Mouse (Mus musculus) forebrain, postnatal 0 days (tissue): ENCODE measurements around the gene Ldlrad3. TPM values are rescaled to one million over a fixed set of nuclear protein-coding genes. Genes with fewer than 3 reads are reported as not detected.

ENCODE experiments used
- ATAC-seq: fragments of 200-750 bp; cut with Nextera tagmentation; 2 replicates; pipeline ENCODE4 v1.8.0; 2017; ENCODE audit warnings: mild to moderate bottlenecking, moderate library complexity
- DNase-seq: peaks from one replicate; pipeline ENCODE4 v3.0.0-alpha.2; 2015
- H3K27ac ChIP-seq: fragments of 300-500 bp; sonication (generic); 2 replicates; pipeline ENCODE4 v1.5.1; 2014; ENCODE audit warnings: low read depth, mild to moderate bottlenecking, antibody characterized with exemption, low read length, moderate library complexity, mixed read lengths
- H3K27me3 ChIP-seq: fragments of 300-500 bp; sonication (generic); 2 replicates; pipeline ENCODE4 v1.6.1; 2014; ENCODE audit warnings: mild to moderate bottlenecking, low read length, mixed read lengths; ENCODE audit not compliant: insufficient read depth
- H3K36me3 ChIP-seq: fragments of 300-500 bp; sonication (generic); 2 replicates; pipeline ENCODE4 v1.6.1; 2014; ENCODE audit warnings: mild to moderate bottlenecking, moderate library complexity; ENCODE audit not compliant: insufficient read depth
- H3K4me1 ChIP-seq: fragments of 300-500 bp; sonication (generic); 2 replicates; pipeline ENCODE4 v1.6.1; 2014; ENCODE audit warnings: antibody characterized with exemption; ENCODE audit not compliant: insufficient read depth
- H3K4me2 ChIP-seq: fragments of 300-500 bp; sonication (generic); 2 replicates; pipeline ENCODE4 v1.6.1; 2014; ENCODE audit warnings: low read depth, mild to moderate bottlenecking, moderate library complexity
- H3K4me3 ChIP-seq: fragments of 300-500 bp; sonication (generic); 2 replicates; pipeline ENCODE4 v1.5.1; 2014; ENCODE audit warnings: low read depth, low read length, mixed read lengths
- H3K9ac ChIP-seq: fragments of 300-500 bp; sonication (generic); 2 replicates; pipeline ENCODE4 v1.6.1; 2014; ENCODE audit warnings: mild to moderate bottlenecking
- H3K9me3 ChIP-seq: fragments of 300-500 bp; sonication (generic); 2 replicates; pipeline ENCODE4 v1.6.1; 2016; ENCODE audit warnings: low read length
- CTCF ChIP-seq: sonication (generic); IDR thresholded peaks from 2 replicates; pipeline ENCODE4 v1.5.1; 2016; ENCODE audit warnings: antibody characterized with exemption, control low read depth, low read depth
- WGBS: fragments of 180-500 bp; shearing (Covaris S2); extraction: QIAGEN DNeasy Blood & Tissue Kit; methylation state at CpG from one replicate; pipeline ENCODE4 v1.1.7; 2014; 5-methylcytosine and 5-hydroxymethylcytosine counted together
- polyA plus RNA-seq: library from polyadenylated mRNA; unstranded; fragments of >200 nt; fragmentation: Nextera tagmentation; extraction: Ambion mirVana; gene quantifications from 2 replicates; pipeline ENCODE4 v1.2.1, GENCODE M21; 2015
- total RNA-seq: library from RNA; depleted of rRNA; stranded (reverse); fragments of >200 nt; gene quantifications from 2 replicates; pipeline ENCODE4 v1.2.3, GENCODE M21; 2014

Ldlrad3 gene
- total and polyA plus RNA-seq, 2 experiments from 2014 or later, result 20.9 to 23.4 TPM

DNA sequence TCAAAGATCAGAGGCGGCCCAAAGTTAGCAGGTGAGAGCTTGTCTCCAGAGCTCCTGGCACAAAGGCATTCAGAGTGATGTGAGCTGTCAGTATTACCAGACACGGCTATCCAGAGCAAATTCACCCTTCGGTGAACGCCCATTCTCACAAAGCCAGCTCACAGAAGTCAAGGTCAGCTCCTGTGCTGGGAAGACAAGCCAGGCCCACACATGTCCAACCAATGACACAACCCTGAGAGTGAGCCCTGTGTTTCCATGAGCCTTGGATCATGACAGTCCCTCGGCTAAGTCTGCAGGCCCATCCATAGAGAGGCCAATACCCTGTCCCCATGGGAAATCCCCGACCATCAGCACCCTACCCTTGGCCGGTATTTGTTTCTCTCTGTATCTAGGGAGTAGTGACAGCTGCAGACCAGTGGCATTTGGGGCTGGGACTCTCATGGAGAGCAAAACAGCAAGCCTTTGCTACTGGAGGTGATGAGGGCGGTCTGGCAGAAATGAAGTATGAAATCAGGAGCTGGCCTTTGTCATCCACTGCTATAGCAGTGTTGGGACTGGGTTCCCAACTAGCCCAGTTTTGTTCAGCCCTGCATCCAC lies 58.3 kb downstream of the Ldlrad3 start:
- Histone ChIP-seq H3K4me1 (peaks cover 5% of the 10 kb centered on the region; the same call in 1 of the 2 replicates), H3K4me2 (no peak overlapping the region), H3K27me3 (no peaks in the 10 kb centered on the region), H3K4me3 (no peak overlapping the region), H3K36me3 (no peaks in the 10 kb centered on the region), H3K27ac (no peak overlapping the region), H3K9me3 (no peaks in the 10 kb centered on the region), H3K9ac (no peak overlapping the region)
- WGBS, result 77% methylated on average over 8 of the region's 8 CpGs
- no peak for TF ChIP-seq CTCF
- ATAC-seq, result no peak
- DNase-seq, result no peak

DNA sequence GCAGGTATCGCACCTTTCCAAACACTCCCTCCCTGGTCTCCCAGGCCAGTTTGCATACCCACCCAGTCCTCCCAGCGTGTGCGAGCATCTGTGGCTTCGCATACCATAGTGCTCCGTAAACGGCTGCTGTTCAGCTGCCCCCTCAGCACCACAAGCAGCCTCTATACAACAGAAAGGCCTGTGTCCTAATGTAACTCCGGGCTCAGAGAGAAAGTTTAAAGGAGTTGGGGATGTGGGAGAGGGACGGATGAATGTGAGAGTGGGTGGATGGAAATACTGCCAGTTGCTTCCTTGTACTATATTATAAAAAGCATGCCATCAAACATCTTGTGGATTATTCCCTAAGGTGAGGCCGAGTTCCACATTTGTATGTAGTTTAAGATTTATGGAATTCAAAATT lies 59.0 kb downstream of the Ldlrad3 start:
- no peaks in the 10 kb centered on the region for H3K36me3 ChIP-seq
- DNase-seq, result no peak
- no peaks in the 10 kb centered on the region for H3K27me3 ChIP-seq
- peaks cover 5% of the 10 kb centered on the region; the same call in 1 of the 2 replicates for H3K4me1 ChIP-seq
- no peak overlapping the region for H3K4me2 ChIP-seq
- no peak overlapping the region for H3K9ac ChIP-seq
- WGBS, result 79% methylated on average over 9 of the region's 9 CpGs
- TF ChIP-seq CTCF, result no peak
- no peak overlapping the region for H3K27ac ChIP-seq
- no peak for ATAC-seq
- H3K9me3 ChIP-seq, result no peaks in the 10 kb centered on the region
- no peak overlapping the region for H3K4me3 ChIP-seq

DNA sequence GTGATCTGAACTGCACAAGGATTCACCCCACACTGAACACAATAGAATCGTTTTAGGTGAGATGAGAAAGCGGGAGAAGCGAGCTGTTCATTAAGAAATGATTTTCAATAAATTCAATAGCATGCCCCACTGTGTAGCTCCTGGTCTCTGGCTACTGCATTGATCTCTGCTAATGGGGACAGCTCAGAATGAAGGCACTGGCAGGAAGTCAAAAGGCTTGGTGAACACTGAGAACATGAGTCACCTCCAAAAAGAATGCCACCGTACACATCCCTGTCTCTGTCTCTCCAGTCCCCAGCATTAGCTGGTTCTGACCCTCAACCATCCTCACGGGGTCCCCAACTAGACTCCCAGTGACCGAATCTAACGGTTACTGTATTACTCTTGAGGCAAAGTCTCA lies 60.1 kb downstream of the Ldlrad3 start:
- H3K27me3 ChIP-seq, result no peaks in the 10 kb centered on the region
- H3K4me3 ChIP-seq, result no peak overlapping the region
- no peak overlapping the region for H3K4me2 ChIP-seq
- H3K36me3 ChIP-seq, result no peaks in the 10 kb centered on the region
- no peak for TF ChIP-seq CTCF
- DNase-seq (no peak), ATAC-seq (0 out of 2 replicates have a peak, but pooled peaks have one; percentile 2)
- H3K4me1 ChIP-seq, result peaks cover 5% of the 10 kb centered on the region; the same call in 1 of the 2 replicates
- H3K9me3 ChIP-seq, result no peaks in the 10 kb centered on the region
- no peak overlapping the region for H3K9ac ChIP-seq
- 71% methylated on average over 7 of the region's 7 CpGs for WGBS
- no peak overlapping the region for H3K27ac ChIP-seq

DNA sequence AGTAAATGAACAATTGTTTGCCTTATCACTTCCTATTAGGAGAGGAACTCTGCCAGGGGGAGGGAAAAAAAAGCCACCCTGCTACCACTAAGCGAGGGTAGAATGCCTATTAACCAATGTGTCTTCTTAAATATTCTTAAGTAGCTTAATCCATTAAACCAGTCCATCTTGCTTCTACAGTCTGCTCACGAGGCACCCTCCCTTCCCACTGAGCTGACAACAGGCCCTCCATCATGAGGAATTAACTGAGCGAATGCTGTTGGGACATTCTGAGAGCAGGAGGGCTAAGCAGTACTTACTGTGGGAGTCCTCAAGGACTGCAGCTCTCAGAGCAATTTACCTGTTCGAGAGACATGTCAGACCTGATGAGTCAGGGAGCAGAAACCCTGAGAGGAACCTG lies 61.1 kb downstream of the Ldlrad3 start:
- Histone ChIP-seq H3K4me1 (peaks cover 6% of the 10 kb centered on the region; the same call in 1 of the 2 replicates), H3K4me2 (no peak overlapping the region), H3K4me3 (no peak overlapping the region), H3K9me3 (no peaks in the 10 kb centered on the region), H3K27ac (no peak overlapping the region), H3K36me3 (no peaks in the 10 kb centered on the region), H3K9ac (no peak overlapping the region), H3K27me3 (no peaks in the 10 kb centered on the region)
- 70% methylated on average over 4 of the region's 4 CpGs for WGBS
- no peak for TF ChIP-seq CTCF
- ATAC-seq (no peak), DNase-seq (no peak)

DNA sequence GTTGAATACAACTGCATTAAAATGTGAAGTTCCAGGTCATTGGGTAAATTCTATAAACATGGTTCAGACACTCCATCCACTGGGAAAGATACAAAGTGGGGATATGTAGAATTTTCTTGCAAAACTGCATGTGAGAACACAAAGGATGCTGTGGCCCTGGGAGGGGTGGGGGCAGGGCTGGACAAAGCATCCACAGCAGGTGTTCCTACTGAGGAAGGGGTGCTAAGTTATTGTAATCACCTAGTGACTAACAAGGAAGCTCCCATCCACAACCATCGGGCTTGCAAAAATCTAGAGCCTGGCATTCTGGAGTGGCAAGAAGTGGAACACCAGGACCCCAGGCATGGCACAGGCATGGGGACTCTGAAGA lies 64.1 kb downstream of the Ldlrad3 start:
- H3K4me1 ChIP-seq, result peaks cover 16% of the 10 kb centered on the region; the same call in 1 of the 2 replicates
- ATAC-seq (no peak), DNase-seq (no peak)
- H3K9ac ChIP-seq, result no peak overlapping the region
- no peak overlapping the region for H3K4me3 ChIP-seq
- H3K36me3 ChIP-seq, result no peaks in the 10 kb centered on the region
- no peak for TF ChIP-seq CTCF
- H3K27me3 ChIP-seq, result no peaks in the 10 kb centered on the region
- H3K4me2 ChIP-seq, result no peak overlapping the region
- no peak overlapping the region for H3K27ac ChIP-seq
- no peaks in the 10 kb centered on the region for H3K9me3 ChIP-seq
- 39% methylated on average over 1 of the region's 1 CpGs for WGBS

DNA sequence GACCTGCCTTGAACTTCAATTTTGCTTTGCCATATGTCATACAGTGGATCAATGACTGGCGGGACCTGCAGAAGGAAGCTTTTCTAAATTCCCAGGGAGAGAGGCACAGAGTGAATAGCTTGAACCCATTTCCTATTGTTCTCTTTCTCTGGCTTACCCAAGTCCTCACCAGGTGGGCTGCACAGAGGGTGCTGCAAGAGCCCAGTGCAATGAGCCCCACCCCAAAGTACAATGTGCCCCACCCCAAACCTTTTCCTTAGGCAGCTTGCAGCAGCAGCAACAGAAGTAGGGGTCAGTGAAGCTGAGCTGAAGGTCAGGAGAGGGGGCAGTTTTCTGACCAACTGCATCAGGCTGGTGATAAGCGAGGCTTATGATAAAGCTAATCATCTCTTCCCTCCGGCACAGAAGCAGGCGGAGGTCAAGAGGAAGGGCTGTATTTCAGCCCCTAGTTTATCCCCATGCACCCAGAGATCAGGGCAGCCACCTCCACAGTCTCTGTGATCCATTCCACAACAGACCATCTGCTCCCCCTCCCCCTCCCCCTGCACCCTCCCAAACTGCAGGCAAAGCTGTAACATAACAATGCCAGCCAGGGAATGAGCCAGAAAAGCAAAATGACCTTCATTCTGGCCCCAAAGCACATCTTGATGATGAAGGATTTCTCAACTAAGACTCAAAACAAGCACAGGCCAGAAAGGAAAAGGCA lies 64.6 kb downstream of the Ldlrad3 start:
- ATAC-seq, result no peak

DNA sequence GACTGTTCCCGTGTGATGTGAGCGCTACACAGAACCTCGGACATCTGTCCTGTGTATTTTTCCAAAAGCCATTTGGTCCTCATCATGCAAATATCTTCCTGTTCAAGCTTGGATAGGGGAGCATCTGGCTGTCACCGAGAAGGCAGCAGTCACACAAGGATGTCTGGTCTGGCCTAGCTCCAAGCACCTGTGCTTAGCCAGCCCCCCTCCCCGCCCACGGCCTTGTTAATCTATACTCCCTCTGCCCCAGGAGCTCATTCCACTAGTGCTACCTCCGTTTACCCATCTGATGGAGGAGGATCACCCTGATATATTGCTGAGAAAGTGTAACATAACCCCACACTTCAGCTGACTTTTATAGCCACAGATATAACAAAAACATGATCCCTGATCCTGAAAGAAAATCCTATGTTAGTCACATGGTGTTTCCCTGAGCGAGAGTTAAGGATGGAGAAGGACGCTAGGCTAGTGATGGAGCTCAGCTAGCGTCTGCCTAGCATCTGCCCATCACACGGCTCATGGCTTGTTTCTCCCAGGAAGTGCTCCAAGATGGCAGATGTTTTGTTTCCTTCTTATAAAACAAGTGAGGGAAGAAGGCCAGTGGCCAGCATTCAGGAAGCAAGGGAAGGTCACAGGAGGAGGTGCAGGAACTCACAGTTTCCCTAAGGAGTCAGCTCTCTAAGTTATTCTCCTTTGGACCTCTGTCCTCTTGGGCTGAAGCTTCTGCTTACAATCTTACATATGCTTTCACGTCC lies 66.3 kb downstream of the Ldlrad3 start:
- ATAC-seq (no peak), DNase-seq (no peak)
- H3K36me3 ChIP-seq, result no peaks in the 10 kb centered on the region
- WGBS, result 52% methylated on average over 12 of the region's 12 CpGs
- H3K4me1 ChIP-seq, result peaks cover 16% of the 10 kb centered on the region; the same call in 1 of the 2 replicates
- no peak overlapping the region for H3K9ac ChIP-seq
- H3K27me3 ChIP-seq, result no peaks in the 10 kb centered on the region
- TF ChIP-seq CTCF, result no peak
- H3K27ac ChIP-seq, result no peak overlapping the region
- no peaks in the 10 kb centered on the region for H3K9me3 ChIP-seq
- no peak overlapping the region for H3K4me2 ChIP-seq
- H3K4me3 ChIP-seq, result no peak overlapping the region

More for the DNA sequence above, 64.6 kb downstream of the Ldlrad3 start:
- 58% methylated on average over 4 of the region's 4 CpGs for WGBS
- TF ChIP-seq CTCF, result no peak
- H3K4me3 ChIP-seq, result no peak overlapping the region
- peaks cover 16% of the 10 kb centered on the region; the same call in 1 of the 2 replicates for H3K4me1 ChIP-seq
- H3K36me3 ChIP-seq, result no peaks in the 10 kb centered on the region
- DNase-seq, result no peak
- H3K27me3 ChIP-seq, result no peaks in the 10 kb centered on the region
- H3K9me3 ChIP-seq, result no peaks in the 10 kb centered on the region
- no peak overlapping the region for H3K4me2 ChIP-seq
- H3K27ac ChIP-seq, result no peak overlapping the region
- H3K9ac ChIP-seq, result no peak overlapping the region
